Mouse (Mus musculus): ENCODE measurements at regions not wholly inside any gene's neighbourhood (a gene's known extent, or its start where the extent isn't known, plus 50 kb on each side); places are given as distances from the start of the nearest gene placed in this dataset.
A peak's percentile ranks its signal among the peaks of the same experiment; 100 is the strongest.
"Not testable (repeated sequence)": the region's sequence is repeated elsewhere in the genome, so short reads cannot be mapped to it uniquely, and the experiment has no call there.

GRCm38 (mm10) chr3:118194754-118195153 is 326.0 kb upstream of the Snx7 start:
- DNase-seq (ENCODE audit: low spot score in 2 of 2), result no peak

GRCm38 (mm10) chr3:118189382-118189781 is 320.6 kb upstream of the Snx7 start:
- no peak for DNase-seq (ENCODE audit: low spot score in 2 of 2)

GRCm38 (mm10) chr3:118177446-118177845 is 308.7 kb upstream of the Snx7 start:
- DNase-seq (ENCODE audit: low spot score in 2 of 2), result no peak

- DNase-seq (ENCODE audit: low spot score in 2 of 2), result no peak
Observed at GRCm38 (mm10) chr3:118162916-118163315, 294.2 kb upstream of the Snx7 start.

GRCm38 (mm10) chr3:118144788-118145187 is 276.1 kb upstream of the Snx7 start:
- no peak for DNase-seq (ENCODE audit: low spot score in 2 of 2)

GRCm38 (mm10) chr3:118141731-118142130 is 273.0 kb upstream of the Snx7 start:
- peak in 1 of 2 experiments; percentile 2 for DNase-seq (ENCODE audit: low spot score in 2 of 2)

GRCm38 (mm10) chr3:118140108-118140507 is 271.4 kb upstream of the Snx7 start:
- DNase-seq (ENCODE audit: low spot score in 2 of 2), result no peak

GRCm38 (mm10) chr3:118128349-118128748 is 259.6 kb upstream of the Snx7 start:
- DNase-seq (ENCODE audit: low spot score in 2 of 2), result not testable (repeated sequence)

GRCm38 (mm10) chr3:118102635-118103034 is 233.9 kb upstream of the Snx7 start:
- DNase-seq (ENCODE audit: low spot score in 2 of 2), result no peak

- DNase-seq (ENCODE audit: low spot score in 2 of 2), result no peak
Observed at GRCm38 (mm10) chr3:118084508-118084907, 215.8 kb upstream of the Snx7 start.

- peak in 1 of 2 experiments; percentile 20 for DNase-seq (ENCODE audit: low spot score in 2 of 2)
Observed at GRCm38 (mm10) chr3:118072363-118072762, 203.6 kb upstream of the Snx7 start.

- no peak for DNase-seq (ENCODE audit: low spot score in 2 of 2)
Observed at GRCm38 (mm10) chr3:118070129-118070528, 201.4 kb upstream of the Snx7 start.

- no peak for DNase-seq (ENCODE audit: low spot score in 2 of 2)
Observed at GRCm38 (mm10) chr3:118063679-118064078, 194.9 kb upstream of the Snx7 start.

GRCm38 (mm10) chr3:118062569-118062968 is 193.8 kb upstream of the Snx7 start:
- no peak for DNase-seq (ENCODE audit: low spot score in 2 of 2)

GRCm38 (mm10) chr3:118047016-118047415 is 178.3 kb upstream of the Snx7 start:
- DNase-seq (ENCODE audit: low spot score in 2 of 2), result peak in 1 of 2 experiments; percentile 5

- DNase-seq (ENCODE audit: low spot score in 2 of 2), result no peak
Observed at GRCm38 (mm10) chr3:118046536-118046935, 177.8 kb upstream of the Snx7 start.

- DNase-seq (ENCODE audit: low spot score in 2 of 2), result peak in 1 of 2 experiments; percentile 23
Observed at GRCm38 (mm10) chr3:118036501-118036900, 167.8 kb upstream of the Snx7 start.

GRCm38 (mm10) chr3:117995401-117995800 is 126.7 kb upstream of the Snx7 start:
- DNase-seq (ENCODE audit: low spot score in 2 of 2), result no peak

- no peak for DNase-seq (ENCODE audit: low spot score in 2 of 2)
Observed at GRCm38 (mm10) chr3:117994110-117994509, 125.4 kb upstream of the Snx7 start.

- peak; percentile 18 to 26 for DNase-seq (ENCODE audit: low spot score in 2 of 2)
Observed at GRCm38 (mm10) chr3:117990561-117990960, 121.8 kb upstream of the Snx7 start.

- no peak for DNase-seq (ENCODE audit: low spot score in 2 of 2)
Observed at GRCm38 (mm10) chr3:117988443-117988842, 119.7 kb upstream of the Snx7 start.

- no peak for DNase-seq (ENCODE audit: low spot score in 2 of 2)
Observed at GRCm38 (mm10) chr3:117975638-117976037, 106.9 kb upstream of the Snx7 start.

GRCm38 (mm10) chr3:117968805-117969204 is 100.1 kb upstream of the Snx7 start:
- DNase-seq (ENCODE audit: low spot score in 2 of 2), result no peak

- peak; percentile 1 to 4 for DNase-seq (ENCODE audit: low spot score in 2 of 2)
Observed at GRCm38 (mm10) chr3:117938426-117938825, 69.7 kb upstream of the Snx7 start.
